9 mouse cellular contexts compared by ENCODE assay signal in genomic region chrX:151117432-151117831, GRCm38 (mm10). TPM values are rescaled to one million over a fixed set of nuclear protein-coding genes. Genes with fewer than 3 reads are reported as not detected.
DNase-seq lines count a peak whose midpoint lies in the region; ATAC-seq and TF ChIP-seq lines count a peak whose summit lies in the region.
"Had no signal": no experiment of that assay in that cellular context is flagged by ENCODE, and none has a peak within 500 bp of the region (broad histone marks: within the 10 kb centered on the region; RNA-seq: fewer than 3 reads in every experiment).

No protein-coding gene starts in this region.

- TF ChIP-seq POLR2A in myocyte (IDR thresholded peaks at IDR 0.05; ENCODE audit: insufficient read length, low read depth) = no peak

- no peaks in the 10 kb centered on the region for H3K36me3 ChIP-seq in midbrain, embryonic 11.5 days (ENCODE audit: control insufficient read depth, insufficient read depth, low read length)
- H3K36me3 ChIP-seq in midbrain, embryonic 10.5 days = no peaks in the 10 kb centered on the region
- H3K36me3 ChIP-seq in myocyte (ENCODE audit: control insufficient read depth, insufficient read depth) = no peaks in the 10 kb centered on the region
- H3K36me3 ChIP-seq: heart, embryonic 13.5 days had no signal

- H3K9ac ChIP-seq in midbrain, embryonic 11.5 days (ENCODE audit: low read length) = no peak overlapping the region
- H3K9ac ChIP-seq: heart, embryonic 13.5 days had no signal

- H3K4me1 ChIP-seq in midbrain, embryonic 11.5 days (ENCODE audit: control insufficient read depth, insufficient read depth, low read length) = no peaks in the 10 kb centered on the region
- H3K4me1 ChIP-seq in midbrain, embryonic 10.5 days = no peaks in the 10 kb centered on the region
- H3K4me1 ChIP-seq: heart, embryonic 13.5 days had no signal

- 10% methylated on average over 2 of the region's 2 CpGs for WGBS in midbrain, embryonic 11.5 days
- 20% methylated on average over 2 of the region's 2 CpGs for WGBS in midbrain, embryonic 10.5 days

- peak; percentile 2 for DNase-seq in gastrocnemius, adult 18-20 months (ENCODE audit: low spot score)
- DNase-seq in gastrocnemius, postnatal 25 days = no peak
- DNase-seq in midbrain, embryonic 11.5 days (ENCODE audit: low spot score, missing footprints) = no peak
- no peak for DNase-seq in midbrain, embryonic 10.5 days (ENCODE audit: low spot score)
- peak; percentile 1 for DNase-seq in T-cell, adult 2 months (ENCODE audit: low spot score)
- DNase-seq in Muller cell, postnatal 12 days (ENCODE audit: inconsistent ontology term) = no peak

- H3K27me3 ChIP-seq in midbrain, embryonic 11.5 days (ENCODE audit: control insufficient read depth, insufficient read depth, low read length) = no peaks in the 10 kb centered on the region
- H3K27me3 ChIP-seq in midbrain, embryonic 10.5 days (ENCODE audit: low read depth, poor library complexity, severe bottlenecking) = peaks cover 17% of the 10 kb centered on the region; the same call in 1 of the 2 replicates
- H3K27me3 ChIP-seq in myocyte (ENCODE audit: control insufficient read depth, insufficient read depth, insufficient read length) = no peaks in the 10 kb centered on the region
- H3K27me3 ChIP-seq: heart, embryonic 13.5 days had no signal

- H3K79me2 ChIP-seq in myocyte (ENCODE audit: control insufficient read depth, insufficient read depth) = no peaks in the 10 kb centered on the region

- no peak overlapping the region for H3K4me2 ChIP-seq in midbrain, embryonic 11.5 days
- peak overlapping the region; percentile 18 for H3K4me2 ChIP-seq in myocyte (ENCODE audit: low read depth)
- H3K4me2 ChIP-seq: heart, embryonic 13.5 days had no signal

- H3K27ac ChIP-seq in midbrain, embryonic 11.5 days (ENCODE audit: low read depth, low read length) = no peak overlapping the region
- H3K27ac ChIP-seq in midbrain, embryonic 10.5 days (replicated peaks) = no peak overlapping the region
- H3K27ac ChIP-seq: heart, embryonic 13.5 days had no signal

- H3K4me3 ChIP-seq in midbrain, embryonic 11.5 days (ENCODE audit: low read depth, low read length) = no peak overlapping the region
- H3K4me3 ChIP-seq in midbrain, embryonic 10.5 days = no peak overlapping the region
- no peak overlapping the region for H3K4me3 ChIP-seq in myocyte
- H3K4me3 ChIP-seq: heart, embryonic 13.5 days had no signal

- no peak overlapping the region for H3ac ChIP-seq in myocyte (ENCODE audit: control insufficient read depth, insufficient read length)

- 0 out of 2 replicates have a peak, but pooled peaks have one; percentile 30 for ATAC-seq in midbrain, embryonic 11.5 days (ENCODE audit: low FRiP score)
- ATAC-seq in activated CD4-positive, CD25-positive, alpha-beta regulatory T cell, adult 4 months = no peak

- no peaks in the 10 kb centered on the region for H3K9me3 ChIP-seq in midbrain, embryonic 11.5 days (ENCODE audit: control insufficient read depth, low read length)
- no peaks in the 10 kb centered on the region for H3K9me3 ChIP-seq in midbrain, embryonic 10.5 days (replicated peaks)
- H3K9me3 ChIP-seq: heart, embryonic 13.5 days had no signal

TF ChIP-seq in myocyte, 11 proteins besides CTCF, POLR2A, EP300 and RAD21:
- TF ChIP-seq MYOD1 (IDR thresholded peaks at IDR 0.05; ENCODE audit: control insufficient read depth in 1 of 3, insufficient read length in 2 of 3, low read depth in 2 of 3) (no peak), E2F4 (IDR thresholded peaks at IDR 0.05; ENCODE audit: insufficient read depth) (no peak), TCF3 (IDR thresholded peaks at IDR 0.05; ENCODE audit: insufficient read length, low read depth) (no peak), TCF12 (IDR thresholded peaks at IDR 0.05; ENCODE audit: insufficient read depth, poor library complexity, severe bottlenecking) (no peak), CEBPB (IDR thresholded peaks at IDR 0.05; ENCODE audit: insufficient read depth, poor library complexity, severe bottlenecking) (no peak), MYOG (IDR thresholded peaks at IDR 0.05; ENCODE audit: control insufficient read depth in 1 of 3, insufficient read depth in 1 of 3, insufficient read length in 2 of 3, low read depth in 2 of 3) (no peak), SRF (IDR thresholded peaks at IDR 0.05; ENCODE audit: control insufficient read depth, insufficient read length, low read depth) (no peak), POLR2AphosphoS2 (IDR thresholded peaks at IDR 0.05; ENCODE audit: insufficient read length, low read depth) (no peak), MAX (IDR thresholded peaks at IDR 0.05; ENCODE audit: low read depth) (no peak), USF1 (IDR thresholded peaks at IDR 0.05; ENCODE audit: low read depth) (no peak), REST (IDR thresholded peaks at IDR 0.05; ENCODE audit: insufficient read depth, insufficient read length) (no peak)

RNA-seq across cellular contexts. Expression of gene Tsr2, which starts 21.1 kb away (rescaled TPM):
- total RNA-seq in gastrocnemius, adult 18-20 months (2021) = 1 to 10 TPM; 7.7 to 8.6 TPM
- 1 to 10 TPM; 7.1 to 7.4 TPM for total RNA-seq in gastrocnemius, postnatal 25 days (2021)
- polyA plus RNA-seq in midbrain, embryonic 11.5 days (2014; fragmentation: Nextera tagmentation; extraction: Ambion mirVana) = 45.7 and 45.8 TPM in 2 replicates
- polyA plus RNA-seq in midbrain, embryonic 10.5 days (2016; fragmentation: Nextera tagmentation; extraction: Ambion mirVana) = 50.5 and 60.9 TPM in 2 replicates
- polyA plus RNA-seq in myocyte (2012; fragmentation: generic; extraction: Trizol) = 13.7 TPM
- polyA plus RNA-seq in activated CD4-positive, CD25-positive, alpha-beta regulatory T cell, adult 4 months (2017; shearing (Covaris generic)) = 10 to 100 TPM; 15.8 to 19.0 TPM

Comparison
In these comparisons a context has a peak if more than half of its experiments do, and no peak if none do; other contexts are left out.
1. DNase-seq: peak in gastrocnemius, adult 18-20 months (single experiment) and T-cell, adult 2 months (single experiment); none in gastrocnemius, postnatal 25 days (single experiment), midbrain, embryonic 11.5 days (single experiment), midbrain, embryonic 10.5 days (single experiment) and Muller cell, postnatal 12 days (single experiment).